Mouse (Mus musculus) sigmoid colon, adult 10 weeks (tissue): ENCODE results near the gene Psg23. TPM values are rescaled to one million over a fixed set of nuclear protein-coding genes. Genes with fewer than 3 reads are reported as not detected.

Source experiments
- polyA plus RNA-seq: library from polyadenylated mRNA; stranded (reverse); fragments of 350-450 nt; fragmentation: Illumina TruSeq; extraction: RNeasy Lipid Tissue Mini Kit (QIAGEN cat#74804); gene quantifications from one replicate; pipeline ENCODE4 v1.2.3, GENCODE M21; 2014; ENCODE audit warnings: low read depth, low replicate concordance

Psg23 gene
- not detected for polyA plus RNA-seq

GRCm38 (mm10) chr7:18616401-18616800 is at the start of gene Psg23:
Gene Psg23 (minus strand): TSS chr7:18616501.

DNA sequence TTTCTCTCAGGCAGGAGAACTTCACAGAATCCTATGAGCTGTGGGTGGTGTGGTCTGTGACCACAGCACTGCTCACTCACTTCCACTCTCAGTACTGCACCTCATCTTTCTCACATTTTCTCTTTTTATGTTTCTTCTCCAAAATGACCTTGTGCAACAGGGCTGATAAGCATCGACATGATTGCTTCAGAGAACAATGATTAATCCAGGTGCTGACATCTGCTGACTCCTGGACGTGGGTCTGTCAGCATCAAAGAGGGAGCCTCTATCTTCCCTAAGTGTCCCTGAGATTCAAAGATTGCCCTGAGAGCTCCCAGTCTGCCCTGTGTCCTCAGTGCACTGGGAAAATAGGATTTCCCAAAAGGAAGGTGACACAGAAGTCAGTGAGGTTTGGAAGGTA is 40.3 kb upstream of the Psg23 start, which contains the start of gene Psg21:
Gene Psg21, minus strand, starts transcription at position 101 of the 400 bp plus-strand sequence.

GRCm38 (mm10) chr7:18567205-18567604 is 49.1 kb downstream of the Psg23 start, which contains the start of gene Psg27:
Gene Psg27 (minus strand): TSS chr7:18567305.

Other genes starting within 250 kb of the Psg23 start
- not detected for gene Psg28, start 184.5 kb downstream of the Psg23 start, polyA plus RNA-seq
- gene Psg26, start 132.3 kb downstream of the Psg23 start, polyA plus RNA-seq, result not detected
- gene Psg25, start 84.2 kb downstream of the Psg23 start, polyA plus RNA-seq, result not detected
- not detected for gene Psg27, start 49.2 kb downstream of the Psg23 start, polyA plus RNA-seq
- gene Psg21, start 40.2 kb upstream of the Psg23 start, polyA plus RNA-seq, result not detected
- not detected for gene Psg20, start 69.7 kb upstream of the Psg23 start, polyA plus RNA-seq
- not detected for gene Psg22, start 101.6 kb upstream of the Psg23 start, polyA plus RNA-seq
- gene Psg19, start 182.0 kb upstream of the Psg23 start, polyA plus RNA-seq, result not detected
- 0.79 TPM for gene Psg17, start 205.1 kb upstream of the Psg23 start, polyA plus RNA-seq
- gene Mill2, start 223.5 kb upstream of the Psg23 start, polyA plus RNA-seq, result 12.0 TPM